31 mouse cellular contexts compared by ENCODE assay signal in the genomic region with DNA sequence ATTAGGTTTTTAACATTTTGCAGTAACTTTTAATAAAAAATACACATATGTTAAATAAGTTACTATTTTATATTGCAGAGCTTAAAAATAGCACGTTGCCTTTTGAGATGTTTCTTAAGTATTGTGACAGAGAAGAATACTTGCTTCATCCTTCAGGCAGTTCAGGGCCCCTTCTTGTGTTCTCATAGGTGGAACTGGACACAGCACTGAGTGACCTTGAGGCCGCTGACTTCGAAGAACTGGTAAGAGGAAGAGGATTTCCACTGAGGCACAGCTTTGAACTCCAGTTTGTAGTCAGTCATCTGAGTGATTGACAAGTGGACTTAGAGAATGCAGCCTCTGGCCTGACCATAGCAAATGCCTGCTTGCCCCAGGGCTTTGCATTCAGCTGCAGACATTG. TPM values are rescaled to one million over a fixed set of nuclear protein-coding genes. Genes with fewer than 3 reads are reported as not detected.
DNase-seq lines count a peak whose midpoint lies in the region; ATAC-seq and TF ChIP-seq lines count a peak whose summit lies in the region.
"Had no signal": no experiment of that assay in that cellular context is flagged by ENCODE, and none has a peak within 500 bp of the region (broad histone marks: within the 10 kb centered on the region; RNA-seq: fewer than 3 reads in every experiment).

No protein-coding gene starts in this region.

- TF ChIP-seq CTCF in midbrain, postnatal 0 days (IDR thresholded peaks at IDR 0.05) = no peak

- whole genome bisulfite sequencing in midbrain, embryonic 10.5 days = 46% methylated on average over 3 of the region's 3 CpGs
- 33% methylated on average over 3 of the region's 3 CpGs for WGBS in midbrain, postnatal 0 days
- 50% methylated on average over 3 of the region's 3 CpGs for WGBS in embryonic facial prominence, embryonic 10.5 days

- peak; percentile 46 for DNase-seq in midbrain, embryonic 10.5 days (ENCODE audit: low spot score)
- no peak for DNase-seq in midbrain, postnatal 0 days (ENCODE audit: low spot score)
- peak; percentile 36 for DNase-seq in embryo, embryonic 10 days (ENCODE audit: low spot score)
- DNase-seq in embryonic facial prominence, embryonic 10.5 days (ENCODE audit: low spot score) = peak; percentile 18
- no peak for DNase-seq in gastrocnemius, adult 8-10 months (ENCODE audit: low spot score in 2 of 2)
- no peak for DNase-seq in right cerebral cortex, postnatal 14 days
- no peak for DNase-seq in retina, embryonic 14.5 days (ENCODE audit: low spot score)
- DNase-seq: adrenal gland, adult 2 months; adrenal gland, postnatal 36 days; cerebellum, adult 2 months; cerebellum, postnatal 14 days; gastrocnemius, postnatal 25 days; heart, adult 18-20 months; heart, postnatal 36 days; kidney, adult 2 months; kidney, postnatal 4 days; liver, embryonic 13.5 days; lung, adult 18-20 months; thymus, postnatal 4 days had no signal

- H3K27ac ChIP-seq in midbrain, embryonic 10.5 days (replicated peaks) = peak overlapping the region; percentile 59
- no peak overlapping the region for H3K27ac ChIP-seq in midbrain, postnatal 0 days (ENCODE audit: low read depth, low read length)
- no peak overlapping the region for H3K27ac ChIP-seq in embryonic facial prominence, embryonic 10.5 days (replicated peaks)
- H3K27ac ChIP-seq: limb, embryonic 10.5 days; limb, embryonic 15.5 days; liver, embryonic 13.5 days; macrophage; neural tube, embryonic 12.5 days had no signal

- peaks cover 16% of the 10 kb centered on the region for H3K36me3 ChIP-seq in midbrain, embryonic 10.5 days
- H3K36me3 ChIP-seq in midbrain, postnatal 0 days (ENCODE audit: insufficient read depth, low read length) = no peaks in the 10 kb centered on the region
- H3K36me3 ChIP-seq in embryonic facial prominence, embryonic 10.5 days (replicated peaks) = peaks cover 27% of the 10 kb centered on the region
- H3K36me3 ChIP-seq: embryonic facial prominence, embryonic 15.5 days; liver, embryonic 13.5 days had no signal

- H3K27me3 ChIP-seq in midbrain, embryonic 10.5 days (ENCODE audit: low read depth, poor library complexity, severe bottlenecking) = no peaks in the 10 kb centered on the region
- no peaks in the 10 kb centered on the region for H3K27me3 ChIP-seq in midbrain, postnatal 0 days (ENCODE audit: insufficient read depth, low read length)
- no peaks in the 10 kb centered on the region for H3K27me3 ChIP-seq in embryonic facial prominence, embryonic 10.5 days (replicated peaks; ENCODE audit: low read depth, poor library complexity, severe bottlenecking)
- H3K27me3 ChIP-seq: CH12.LX; embryonic facial prominence, embryonic 15.5 days; forebrain, embryonic 13.5 days; limb, embryonic 15.5 days; liver, embryonic 13.5 days; neural tube, embryonic 12.5 days had no signal

- H3K4me2 ChIP-seq in midbrain, postnatal 0 days (ENCODE audit: low read depth, low read length, poor library complexity, severe bottlenecking) = no peak overlapping the region
- H3K4me2 ChIP-seq: embryonic facial prominence, embryonic 15.5 days; forebrain, embryonic 13.5 days; heart, embryonic 11.5 days; limb, embryonic 15.5 days; liver, embryonic 13.5 days; neural tube, embryonic 12.5 days had no signal

- no peaks in the 10 kb centered on the region for H3K9me3 ChIP-seq in midbrain, embryonic 10.5 days (replicated peaks)
- no peaks in the 10 kb centered on the region for H3K9me3 ChIP-seq in midbrain, postnatal 0 days (ENCODE audit: low read length)
- no peaks in the 10 kb centered on the region for H3K9me3 ChIP-seq in embryonic facial prominence, embryonic 10.5 days
- H3K9me3 ChIP-seq: embryonic facial prominence, embryonic 15.5 days; forebrain, embryonic 13.5 days; limb, embryonic 10.5 days; limb, embryonic 15.5 days; liver, embryonic 13.5 days; neural tube, embryonic 12.5 days had no signal

- no peak overlapping the region for H3K9ac ChIP-seq in midbrain, postnatal 0 days (replicated peaks; ENCODE audit: low read length, poor library complexity, severe bottlenecking)
- H3K9ac ChIP-seq: embryonic facial prominence, embryonic 15.5 days; forebrain, embryonic 13.5 days; limb, embryonic 15.5 days; liver, embryonic 13.5 days; neural tube, embryonic 12.5 days had no signal

- peaks cover 60% of the 10 kb centered on the region for H3K4me1 ChIP-seq in midbrain, embryonic 10.5 days
- no peaks in the 10 kb centered on the region for H3K4me1 ChIP-seq in midbrain, postnatal 0 days (ENCODE audit: insufficient read depth, low read length)
- peaks cover 34% of the 10 kb centered on the region for H3K4me1 ChIP-seq in embryonic facial prominence, embryonic 10.5 days

- no peak overlapping the region for H3K4me3 ChIP-seq in midbrain, embryonic 10.5 days
- H3K4me3 ChIP-seq in midbrain, postnatal 0 days (ENCODE audit: low read depth, low read length) = no peak overlapping the region
- H3K4me3 ChIP-seq in embryonic facial prominence, embryonic 10.5 days = no peak overlapping the region
- H3K4me3 ChIP-seq: embryonic facial prominence, embryonic 15.5 days; forebrain, embryonic 13.5 days; limb, embryonic 10.5 days; limb, embryonic 15.5 days; liver, embryonic 13.5 days; neural tube, embryonic 12.5 days had no signal

- ATAC-seq in midbrain, postnatal 0 days (ENCODE audit: low FRiP score) = no peak
- ATAC-seq: activated CD4-positive, CD25-positive, alpha-beta regulatory T cell, adult 4 months; lung, postnatal 0 days had no signal

RNA-seq across cellular contexts. Expression of a gene that starts 21.1 kb away (rescaled TPM):
- polyA plus RNA-seq in midbrain, embryonic 10.5 days (2016; fragmentation: Nextera tagmentation; extraction: Ambion mirVana) = 0.10 and 0.21 TPM in 2 replicates
- total RNA-seq in midbrain, postnatal 0 days (2014; rRNA removed) = 0.49 TPM in 1 of 2 replicates, not detected in the other
- polyA plus RNA-seq in midbrain, postnatal 0 days (2015; fragmentation: Nextera tagmentation; extraction: Ambion mirVana) = 0.09 and 0.50 TPM in 2 replicates
- polyA plus RNA-seq in embryonic facial prominence, embryonic 10.5 days (2016; fragmentation: Nextera tagmentation; extraction: Ambion mirVana) = 0.11 TPM in 1 of 2 replicates, not detected in the other
- total RNA-seq in gastrocnemius, adult 8-10 months (2022) = not detected
- total RNA-seq: adrenal gland, postnatal 36 days; CH12.LX; gastrocnemius, postnatal 25 days; heart, postnatal 36 days had no signal
- polyA plus RNA-seq: activated CD4-positive, CD25-positive, alpha-beta regulatory T cell, adult 4 months; adrenal gland, adult 2 months; C2C12; stomach, embryonic 14.5 days had no signal

RNA-seq across cellular contexts. Expression of a gene that starts 56.7 kb away (rescaled TPM):
- 55.1 and 56.1 TPM in 2 replicates for polyA plus RNA-seq in midbrain, embryonic 10.5 days (2016; fragmentation: Nextera tagmentation; extraction: Ambion mirVana)
- 33.2 and 39.5 TPM in 2 replicates for total RNA-seq in midbrain, postnatal 0 days (2014; rRNA removed)
- polyA plus RNA-seq in midbrain, postnatal 0 days (2015; fragmentation: Nextera tagmentation; extraction: Ambion mirVana) = 38.8 and 43.1 TPM in 2 replicates
- polyA plus RNA-seq in embryonic facial prominence, embryonic 10.5 days (2016; fragmentation: Nextera tagmentation; extraction: Ambion mirVana) = 20.9 and 27.8 TPM in 2 replicates
- total RNA-seq in gastrocnemius, adult 8-10 months (2022) = 1 to 10 TPM; 3.7 to 7.8 (median 5.1) TPM

Comparison
In these comparisons a context has a peak if more than half of its experiments do, and no peak if none do; other contexts are left out.
1. DNase-seq: peak in midbrain, embryonic 10.5 days (single experiment), embryo, embryonic 10 days (single experiment) and embryonic facial prominence, embryonic 10.5 days (single experiment); none in midbrain, postnatal 0 days (single experiment), gastrocnemius, adult 8-10 months (0 of 2), right cerebral cortex, postnatal 14 days (single experiment) and retina, embryonic 14.5 days (single experiment).